Mouse (Mus musculus): ENCODE measurements around the gene Casp14.

Gene Casp14

DNA sequence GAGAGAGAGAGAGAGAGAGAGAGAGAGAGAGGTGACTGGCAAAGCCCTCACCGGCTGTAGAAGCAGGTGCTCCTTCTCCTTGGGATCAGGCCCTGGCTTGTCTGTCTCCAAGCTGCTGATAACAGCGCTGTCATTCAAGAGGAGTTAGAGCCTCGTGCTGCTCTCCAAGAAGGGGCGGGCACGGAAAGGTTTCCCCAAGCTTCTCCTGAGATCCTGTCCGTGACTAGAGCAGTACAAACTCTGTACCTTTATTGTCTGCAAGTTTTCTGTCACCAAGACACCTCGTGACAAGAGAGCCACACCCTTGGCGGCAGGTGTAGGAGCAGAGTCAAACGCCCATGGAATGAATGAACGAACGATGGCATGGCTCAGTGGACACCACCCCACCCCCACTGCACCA is at the start of gene Casp14:
TSS of gene Casp14 (minus strand) at position 239 of the 400 bp plus-strand sequence.
- DNase-seq (ENCODE audit: low read depth in 1 of 2, low spot score in 2 of 2): no peak

- DNase-seq (ENCODE audit: low read depth in 1 of 2, low spot score in 2 of 2): no peak
Observed at GRCm38 (mm10) chr10:78765570-78765969, 47.5 kb upstream of the Casp14 start.

- no peak for DNase-seq (ENCODE audit: low read depth in 1 of 2, low spot score in 2 of 2)
Observed at GRCm38 (mm10) chr10:78756021-78756420, 37.9 kb upstream of the Casp14 start.

DNA sequence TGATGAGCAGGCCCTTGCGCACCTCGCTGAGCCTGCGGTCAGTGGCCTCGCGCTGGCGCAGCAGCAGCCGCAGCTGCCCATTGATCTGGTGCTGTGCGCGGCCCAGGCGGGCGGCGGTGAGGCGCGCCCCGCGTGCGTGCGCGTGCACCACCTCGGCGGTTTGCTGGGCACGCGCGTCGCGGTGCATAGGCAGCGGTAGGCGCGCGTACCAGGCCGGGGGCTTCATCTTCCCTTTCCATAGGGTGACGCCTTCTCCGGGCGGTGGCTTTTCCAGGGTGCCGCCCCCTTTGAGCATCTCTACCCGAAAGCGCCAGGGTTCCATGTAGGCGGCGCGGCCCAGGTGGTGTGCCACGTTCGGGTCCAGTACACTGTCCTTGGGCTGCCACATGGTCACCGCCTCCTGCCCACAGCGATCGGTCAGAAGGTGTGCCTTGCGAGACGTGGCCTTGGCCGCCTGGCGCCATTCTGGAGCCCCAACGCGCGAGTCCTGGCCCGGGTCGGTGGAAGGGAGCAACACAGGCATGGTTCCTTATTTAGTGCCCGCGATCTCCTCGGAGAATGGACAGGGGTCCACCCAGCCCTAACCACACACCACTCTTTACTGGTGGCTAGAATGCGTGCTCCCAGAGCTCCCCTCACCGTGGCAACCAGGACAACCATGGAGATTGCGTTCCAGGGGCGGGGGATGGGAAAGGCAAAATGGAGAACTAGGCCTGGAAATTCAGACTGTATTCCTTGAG is 34.5 kb upstream of the Casp14 start, which contains the start of gene Ccdc105:
TSS of gene Ccdc105 (minus strand) at position 614 of the 740 bp plus-strand sequence.
- no peak for DNase-seq (ENCODE audit: low read depth in 1 of 2, low spot score in 2 of 2)

GRCm38 (mm10) chr10:78748946-78749345 is 30.9 kb upstream of the Casp14 start:
- DNase-seq (ENCODE audit: low read depth in 1 of 2, low spot score in 2 of 2): no peak

- DNase-seq (ENCODE audit: low read depth in 1 of 2, low spot score in 2 of 2): no peak
Observed at GRCm38 (mm10) chr10:78748161-78748560, 30.1 kb upstream of the Casp14 start.

DNA sequence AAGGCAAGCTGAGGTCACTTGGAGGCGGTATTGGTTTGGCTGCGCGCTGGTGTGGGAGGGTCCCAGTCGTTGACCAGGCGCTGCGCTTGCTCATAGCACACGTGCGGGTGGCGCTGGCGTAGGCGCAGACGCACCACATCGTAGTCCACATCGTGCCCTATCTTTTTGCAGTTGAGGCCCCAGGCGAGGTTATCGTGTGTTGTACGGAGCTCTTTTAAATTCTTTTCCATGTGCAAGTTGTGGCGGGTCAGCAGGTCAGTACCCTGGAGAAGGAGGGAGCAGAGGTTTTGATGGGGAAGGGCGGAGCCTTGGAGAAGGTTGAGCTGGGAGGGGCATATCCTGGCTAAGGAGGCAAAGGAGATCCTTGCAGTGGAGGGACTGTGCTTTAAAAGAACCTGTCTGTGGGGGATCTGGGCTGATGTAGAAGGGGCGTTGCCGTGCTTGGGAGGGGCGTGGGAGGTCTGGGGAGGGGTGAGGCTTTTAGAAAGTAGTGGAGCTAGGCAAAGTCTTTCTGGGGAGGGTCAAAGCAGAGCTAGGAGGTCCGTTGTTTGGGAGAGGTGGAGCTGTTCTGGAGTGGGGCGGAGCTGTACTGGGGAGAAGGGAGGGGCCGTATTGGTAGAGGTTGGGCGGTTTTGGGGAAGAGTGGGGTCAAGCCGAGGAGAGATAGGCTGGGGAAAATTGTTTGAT is 29.1 kb upstream of the Casp14 start:
- DNase-seq (ENCODE audit: low read depth in 1 of 2, low spot score in 2 of 2): no peak

DNA sequence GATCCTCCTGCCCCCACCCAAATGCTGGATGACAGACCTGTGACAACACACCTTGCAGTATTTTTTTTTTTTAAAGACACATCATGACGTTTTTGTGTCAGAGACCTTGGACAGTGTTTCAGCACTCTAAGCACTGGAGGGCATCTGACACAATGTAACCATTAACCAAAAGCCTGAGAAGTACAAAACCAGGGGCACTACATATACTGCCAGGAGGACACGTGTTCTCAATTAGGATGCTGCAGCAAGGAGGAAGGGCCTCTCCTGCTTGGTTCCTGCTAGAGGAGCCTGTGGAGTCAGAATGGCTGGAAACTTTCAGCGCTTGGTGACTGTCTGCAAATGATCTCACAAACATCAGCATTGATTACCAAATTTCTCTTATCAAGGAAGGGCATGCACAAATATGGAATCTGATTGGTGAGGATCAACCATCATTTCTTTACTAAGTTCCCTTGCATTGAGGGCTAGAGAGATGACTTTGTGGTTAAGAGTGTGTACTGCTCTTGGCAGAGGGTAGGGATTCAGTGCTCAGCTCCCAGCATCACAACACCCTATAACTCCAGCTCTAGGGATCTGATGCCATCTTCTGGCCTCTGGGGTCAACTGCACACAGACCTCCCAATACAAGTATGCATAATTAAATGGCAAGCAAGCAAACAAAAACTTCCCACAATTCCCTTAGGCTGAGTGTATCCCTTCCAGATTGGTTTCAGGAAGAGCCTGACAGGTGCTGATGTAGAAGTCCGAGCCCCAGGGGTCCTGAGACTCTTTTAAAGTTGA is 27.5 kb upstream of the Casp14 start:
- DNase-seq (ENCODE audit: low read depth in 1 of 2, low spot score in 2 of 2): no peak

- no peak for DNase-seq (ENCODE audit: low read depth in 1 of 2, low spot score in 2 of 2)
Observed at GRCm38 (mm10) chr10:78743721-78744120, 25.6 kb upstream of the Casp14 start.

GRCm38 (mm10) chr10:78739821-78740220 is 21.7 kb upstream of the Casp14 start:
- no peak for DNase-seq (ENCODE audit: low read depth in 1 of 2, low spot score in 2 of 2)

DNA sequence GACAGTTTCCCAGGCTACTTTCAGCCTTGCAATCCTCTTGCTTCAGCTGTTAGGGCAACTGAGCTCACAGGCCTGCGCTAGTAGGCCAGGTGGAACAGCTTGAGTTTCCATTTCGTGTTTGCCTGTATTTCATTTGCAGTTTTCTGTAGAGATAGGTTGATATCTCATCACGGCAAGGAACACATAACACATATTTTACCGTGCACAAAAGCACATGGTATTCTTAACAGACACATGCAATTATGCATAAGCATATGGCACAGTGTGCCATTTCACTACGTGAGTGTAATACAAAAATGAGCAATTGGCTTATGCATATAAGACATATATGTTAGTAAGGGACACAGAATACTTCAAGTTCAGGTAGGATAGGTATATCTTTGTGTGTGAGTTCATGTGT is 9.8 kb upstream of the Casp14 start:
- DNase-seq (ENCODE audit: low read depth in 1 of 2, low spot score in 2 of 2): no peak

DNA sequence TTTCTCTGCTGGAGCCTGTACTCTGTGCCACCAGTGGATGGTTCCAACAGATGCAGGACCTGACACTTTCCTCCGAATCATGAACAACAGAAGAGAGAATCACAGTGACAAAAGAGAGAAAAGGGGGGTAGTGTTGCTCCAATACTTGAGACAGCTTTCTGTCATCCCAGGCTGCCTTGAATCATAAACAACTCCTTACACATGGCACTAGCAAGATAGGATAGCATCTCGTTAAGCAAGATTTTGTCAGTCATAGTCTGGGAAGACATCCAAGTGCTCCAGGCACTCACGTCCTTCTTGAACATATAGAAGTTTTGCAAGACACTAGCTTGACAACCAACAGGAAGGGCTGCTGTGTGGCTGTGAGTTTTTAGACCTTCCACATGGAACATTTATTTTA is 8.9 kb upstream of the Casp14 start:
- DNase-seq (ENCODE audit: low read depth in 1 of 2, low spot score in 2 of 2): no peak

DNA sequence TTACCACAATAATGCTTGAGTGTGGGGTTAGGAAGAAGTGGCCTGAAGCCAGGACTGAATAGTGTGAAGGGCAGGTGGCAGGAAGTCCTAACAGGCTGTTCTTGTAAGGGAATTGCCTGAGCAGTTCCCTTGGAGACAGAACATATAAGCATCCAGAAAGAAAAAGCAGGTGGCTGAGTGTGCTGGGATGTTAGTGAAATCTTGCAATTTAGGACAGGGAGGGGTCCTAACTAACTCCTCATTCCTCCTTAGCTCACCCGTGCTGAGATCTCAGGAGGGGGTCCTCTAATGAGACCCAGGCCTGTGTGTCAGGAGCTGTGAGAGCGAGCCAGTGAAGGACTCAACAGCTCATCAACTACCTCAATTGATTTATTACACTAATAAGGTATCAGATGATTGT is 5.3 kb upstream of the Casp14 start:
- DNase-seq (ENCODE audit: low read depth in 1 of 2, low spot score in 2 of 2): no peak

GRCm38 (mm10) chr10:78722654-78723053 is 4.6 kb upstream of the Casp14 start:
- no peak for DNase-seq (ENCODE audit: low read depth in 1 of 2, low spot score in 2 of 2)

DNA sequence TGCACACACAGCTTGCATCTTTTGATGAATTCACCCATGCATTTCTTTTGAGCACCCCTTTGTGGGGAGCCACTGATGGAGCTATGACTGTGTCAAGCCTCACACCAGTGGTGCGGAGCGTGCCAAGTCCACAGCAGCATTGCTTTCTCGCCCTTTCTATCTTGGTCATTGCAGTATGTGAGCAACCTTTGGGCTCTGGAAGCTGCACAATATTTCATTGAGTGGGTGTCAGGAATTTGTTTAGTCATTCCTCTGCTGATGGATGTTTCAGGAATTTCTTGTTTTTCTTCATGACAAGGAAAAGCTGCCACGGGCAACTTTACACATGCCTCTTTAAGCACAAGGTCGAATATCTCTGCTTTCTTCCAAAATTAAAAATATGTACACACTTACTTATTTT is 3.9 kb upstream of the Casp14 start:
- DNase-seq (ENCODE audit: low read depth in 1 of 2, low spot score in 2 of 2): no peak

- no peak for DNase-seq (ENCODE audit: low read depth in 1 of 2, low spot score in 2 of 2)
Observed at GRCm38 (mm10) chr10:78716231-78716630, 1.9 kb downstream of the Casp14 start.

- DNase-seq (ENCODE audit: low read depth in 1 of 2, low spot score in 2 of 2): no peak
Observed at GRCm38 (mm10) chr10:78715156-78715555, 2.9 kb downstream of the Casp14 start.

DNA sequence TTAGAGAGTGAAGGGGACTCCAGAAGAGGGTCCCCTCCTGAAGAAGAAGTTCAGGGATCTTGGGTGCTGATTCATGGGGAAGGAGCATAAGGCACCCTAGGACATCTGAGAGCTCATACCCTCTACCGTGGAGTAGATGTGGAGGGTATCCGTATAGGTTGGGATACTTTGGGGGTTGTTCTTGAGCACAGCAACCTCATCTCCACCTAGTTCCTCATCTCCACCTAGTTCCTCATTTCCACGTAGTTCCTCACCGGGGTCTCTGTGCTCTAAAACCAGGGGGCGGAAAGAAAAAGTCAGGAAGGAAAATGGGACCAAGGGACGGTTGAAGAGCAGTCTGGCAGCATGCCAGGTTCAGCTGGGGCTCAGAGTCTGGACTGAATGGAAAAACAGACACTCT is 4.0 kb downstream of the Casp14 start:
- no peak for DNase-seq (ENCODE audit: low read depth in 1 of 2, low spot score in 2 of 2)

DNA sequence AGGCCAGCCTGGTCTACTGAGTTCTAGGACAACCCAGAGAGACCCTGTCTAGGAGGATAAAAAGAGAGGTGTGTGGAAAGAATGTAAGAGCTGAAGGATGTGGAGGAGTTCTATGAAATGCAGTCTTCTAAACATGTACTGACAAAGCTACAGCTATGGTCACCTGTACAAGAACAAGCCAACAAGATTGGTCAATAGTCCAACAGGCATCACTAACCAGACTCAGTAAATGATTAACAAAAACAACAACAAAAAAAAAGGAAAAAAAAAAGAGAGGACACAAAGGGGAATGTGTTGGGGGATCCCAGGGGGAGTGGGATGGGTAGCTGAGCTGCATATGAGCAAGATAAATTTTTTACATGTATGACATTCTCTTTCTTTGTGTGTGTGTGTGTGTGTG is 7.4 kb downstream of the Casp14 start:
- no peak for DNase-seq (ENCODE audit: low read depth in 1 of 2, low spot score in 2 of 2)

GRCm38 (mm10) chr10:78700881-78701280 is 17.2 kb downstream of the Casp14 start:
- no peak for DNase-seq (ENCODE audit: low read depth in 1 of 2, low spot score in 2 of 2)

DNA sequence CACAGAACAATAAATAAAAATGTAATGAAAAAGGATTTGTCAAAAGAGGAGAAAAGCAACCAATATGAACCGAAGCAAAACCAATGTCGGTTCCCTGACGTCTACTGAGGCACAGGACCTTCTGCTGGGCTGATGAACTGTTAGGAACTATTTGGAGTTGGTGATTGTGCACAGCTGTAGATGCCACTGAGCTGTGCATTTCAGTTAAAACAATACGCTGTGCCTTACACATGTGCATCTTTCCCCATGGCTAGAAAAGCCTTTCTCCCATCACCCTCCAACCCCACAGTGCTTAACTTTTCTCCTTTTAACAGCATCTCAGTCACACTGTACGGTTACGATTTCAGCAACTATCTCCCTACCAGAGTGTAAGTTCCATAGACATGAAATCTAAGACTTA is 28.1 kb downstream of the Casp14 start:
- no peak for DNase-seq (ENCODE audit: low read depth in 1 of 2, low spot score in 2 of 2)

- DNase-seq (ENCODE audit: low read depth in 1 of 2, low spot score in 2 of 2): no peak
Observed at GRCm38 (mm10) chr10:78686995-78687577, 31.0 kb downstream of the Casp14 start.
